In genomic region chr3:104597135-104597764, GRCm38 (mm10) we compare ENCODE assay signal across 8 mouse cellular contexts. TPM values are rescaled to one million over a fixed set of nuclear protein-coding genes. Genes with fewer than 3 reads are reported as not detected.
DNase-seq lines count a peak whose midpoint lies in the region; ATAC-seq and TF ChIP-seq lines count a peak whose summit lies in the region.

No protein-coding gene starts in this region.

- 62% methylated on average over 10 of the region's 10 CpGs for WGBS in intestine, embryonic 15.5 days
- 62% methylated on average over 10 of the region's 10 CpGs for WGBS in neural tube, embryonic 15.5 days

- no peaks in the 10 kb centered on the region for H3K27me3 ChIP-seq in intestine, embryonic 15.5 days (replicated peaks)
- H3K27me3 ChIP-seq in neural tube, embryonic 15.5 days (replicated peaks): no peaks in the 10 kb centered on the region

- H3K9ac ChIP-seq in intestine, embryonic 15.5 days: no peak overlapping the region
- no peak overlapping the region for H3K9ac ChIP-seq in neural tube, embryonic 15.5 days (replicated peaks)

- H3K4me2 ChIP-seq in intestine, embryonic 15.5 days (replicated peaks): 0 out of 2 replicates have a peak overlapping the region, but pooled peaks have one; percentile 13
- H3K4me2 ChIP-seq in neural tube, embryonic 15.5 days: peak overlapping the region; percentile 7

- peak overlapping the region; percentile 55 for H3K4me3 ChIP-seq in gastrocnemius, adult 2 months
- no peak overlapping the region for H3K4me3 ChIP-seq in intestine, embryonic 15.5 days (replicated peaks)
- H3K4me3 ChIP-seq in neural tube, embryonic 15.5 days (replicated peaks): no peak overlapping the region

- no peaks in the 10 kb centered on the region for H3K9me3 ChIP-seq in intestine, embryonic 15.5 days
- H3K9me3 ChIP-seq in neural tube, embryonic 15.5 days (replicated peaks): no peaks in the 10 kb centered on the region

- no peak for TF ChIP-seq CTCF in gastrocnemius, adult 2 months (IDR thresholded peaks at IDR 0.05)

- H3K4me1 ChIP-seq in intestine, embryonic 15.5 days (replicated peaks): peaks cover 11% of the 10 kb centered on the region
- 0 out of 2 replicates have a peak, but pooled peaks cover 3% of the 10 kb centered on the region for H3K4me1 ChIP-seq in neural tube, embryonic 15.5 days

- intact Hi-C loops in gastrocnemius, adult 2 months (cut with DNase I): loop anchor here (5.0 kb wide), 1 partner anchor 35 kb away; no protein-coding TSS in a partner anchor

- peak; percentile 47 for DNase-seq in adrenal gland, adult 8-10 months
- DNase-seq in cerebellum, adult 11 months: peak; percentile 92
- peak; percentile 80 for DNase-seq in gastrocnemius, adult 2 months
- DNase-seq in left cerebral cortex, adult 8-10 months (ENCODE audit: low spot score in 2 of 2): peak; percentile 67 to 95
- DNase-seq in embryo, embryonic 11 days: no peak
- DNase-seq in spleen, postnatal 4 days (ENCODE audit: low spot score in 2 of 2): no peak

- H3K27ac ChIP-seq in gastrocnemius, adult 2 months: peak overlapping the region; percentile 79
- H3K27ac ChIP-seq in intestine, embryonic 15.5 days: 0 out of 2 replicates have a peak overlapping the region, but pooled peaks have one; percentile 24
- H3K27ac ChIP-seq in neural tube, embryonic 15.5 days (replicated peaks): peak overlapping the region; percentile 51

- no peak for ATAC-seq in intestine, embryonic 15.5 days
- ATAC-seq in neural tube, embryonic 15.5 days (ENCODE audit: low FRiP score): peak; percentile 69

- no peaks in the 10 kb centered on the region for H3K36me3 ChIP-seq in intestine, embryonic 15.5 days
- no peaks in the 10 kb centered on the region for H3K36me3 ChIP-seq in neural tube, embryonic 15.5 days

RNA-seq across cellular contexts. Expression of gene Slc16a1, which starts 41.2 kb away (rescaled TPM):
- 10 to 100 TPM; 17.5 to 29.1 (median 23.5) TPM for total RNA-seq in adrenal gland, adult 8-10 months (2022)
- 10 to 100 TPM; 20.9 to 42.1 TPM for total RNA-seq in gastrocnemius, adult 2 months (2021)
- 45.7 and 50.0 TPM in 2 replicates for polyA plus RNA-seq in intestine, embryonic 15.5 days (2015; fragmentation: Nextera tagmentation; extraction: Ambion mirVana)
- 10 to 100 TPM; 19.6 to 26.0 (median 21.9) TPM for total RNA-seq in left cerebral cortex, adult 8-10 months (2022)
- polyA plus RNA-seq in neural tube, embryonic 15.5 days (2015; fragmentation: Nextera tagmentation; extraction: Ambion mirVana): 10.5 and 16.8 TPM in 2 replicates

Comparison
In these comparisons a context has a peak if more than half of its experiments do, and no peak if none do; other contexts are left out.
1. DNase-seq: peak in adrenal gland, adult 8-10 months (single experiment), cerebellum, adult 11 months (single experiment), gastrocnemius, adult 2 months (single experiment) and left cerebral cortex, adult 8-10 months (2 of 2); none in embryo, embryonic 11 days (single experiment) and spleen, postnatal 4 days (0 of 2).
2. H3K27ac ChIP-seq: peak in every context shown above with its lines; median percentile 79 in gastrocnemius, adult 2 months; 51 in neural tube, embryonic 15.5 days; 24 in intestine, embryonic 15.5 days.